Mouse (Mus musculus) urinary bladder, postnatal 14 days (tissue): ENCODE measurements around the gene Chm.
"Not testable (repeated sequence)": the region's sequence is repeated elsewhere in the genome, so short reads cannot be mapped to it uniquely, and the experiment has no call there.

Experiments
- DNase-seq: peaks from one replicate; pipeline ENCODE4 v3.0.0; 2021; ENCODE audit warnings: low spot score

Gene Chm

DNA sequence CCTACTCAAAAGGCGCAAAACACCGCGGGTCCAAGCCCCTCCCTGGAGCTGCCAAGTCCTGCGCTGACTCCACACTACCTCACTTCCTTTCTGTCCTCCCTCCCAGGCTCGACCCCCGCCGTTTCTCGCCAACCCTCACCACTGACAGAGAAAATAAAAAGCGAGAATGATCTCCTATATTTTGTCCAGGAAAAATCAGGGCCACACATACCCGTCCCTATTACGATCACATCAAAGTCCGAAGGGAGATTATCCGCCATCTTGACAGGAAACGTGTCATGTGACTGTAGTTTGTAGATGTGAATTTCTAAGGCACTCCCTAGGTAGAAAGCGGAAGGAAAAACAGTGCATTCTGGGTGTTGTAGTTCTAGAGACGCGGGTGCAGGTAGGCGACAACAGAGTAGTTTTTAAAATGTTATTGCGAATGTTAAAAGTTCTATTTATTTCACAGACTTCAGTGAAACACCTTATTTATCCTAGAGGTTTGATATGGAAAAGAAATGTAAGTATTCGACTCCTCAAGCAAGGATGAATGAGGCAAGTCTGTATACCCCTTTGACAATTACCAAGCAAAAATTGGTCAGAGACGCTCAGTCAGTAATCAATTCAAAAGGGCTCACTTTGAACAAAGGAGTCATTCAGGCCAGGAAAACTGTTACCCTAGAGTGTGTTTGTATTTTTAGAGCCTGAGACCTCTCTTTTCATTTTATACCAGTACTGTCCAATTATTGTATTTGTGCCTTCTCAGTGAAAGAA is at the start of gene Chm:
Gene Chm (minus strand): TSS at position 288 of the 756 bp plus-strand sequence.
- peak; percentile 24 for DNase-seq

DNA sequence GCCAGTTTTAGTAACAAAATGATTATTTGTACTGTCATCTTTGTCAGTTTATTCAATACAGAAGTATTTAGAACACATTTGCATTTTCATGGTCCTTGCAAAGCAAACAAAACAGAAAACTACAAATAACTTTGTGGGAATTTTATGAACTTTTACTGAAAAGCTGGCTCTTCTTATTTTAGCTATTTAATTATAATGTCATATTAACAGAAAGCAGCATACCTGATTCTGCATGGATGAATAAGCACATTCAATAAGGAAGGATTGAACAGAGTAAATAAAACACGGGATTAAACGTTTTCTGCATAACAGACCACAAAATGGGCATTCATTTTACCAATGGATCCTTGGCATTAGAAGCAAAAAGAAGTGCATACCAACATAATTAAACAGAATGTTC is 8.6 kb upstream of the Chm start:
- DNase-seq = no peak

DNA sequence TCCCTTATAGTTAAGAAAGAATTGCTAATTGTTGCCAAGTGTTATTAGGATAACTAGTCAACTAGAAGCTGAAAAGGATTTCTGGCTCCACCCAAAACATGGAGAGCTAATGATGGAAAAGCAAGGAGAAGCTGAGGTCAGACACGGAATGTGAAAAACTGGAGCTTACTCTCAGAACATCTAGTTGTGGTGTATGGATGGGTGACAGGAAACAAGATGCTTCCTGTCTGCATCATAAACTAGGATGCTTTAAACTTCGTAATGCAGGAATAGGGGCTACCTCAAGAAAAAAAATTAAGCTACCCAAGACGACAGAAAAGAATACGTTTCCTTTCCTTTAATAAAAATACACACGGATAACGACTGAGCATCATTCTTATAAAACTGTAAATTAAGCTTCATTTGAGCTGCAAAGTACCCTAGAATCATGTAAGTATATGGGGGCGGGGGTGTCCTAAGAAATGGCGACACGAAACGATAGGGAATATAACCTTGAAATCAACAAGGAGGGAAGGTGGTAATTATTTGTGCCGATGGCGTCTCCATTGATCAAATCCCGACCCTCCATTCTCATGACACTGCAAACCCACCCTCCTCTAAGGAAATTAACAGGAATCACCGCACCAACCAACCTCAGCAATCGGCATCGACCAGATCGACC is 618 bp downstream of the Chm start:
- DNase-seq = no peak

DNA sequence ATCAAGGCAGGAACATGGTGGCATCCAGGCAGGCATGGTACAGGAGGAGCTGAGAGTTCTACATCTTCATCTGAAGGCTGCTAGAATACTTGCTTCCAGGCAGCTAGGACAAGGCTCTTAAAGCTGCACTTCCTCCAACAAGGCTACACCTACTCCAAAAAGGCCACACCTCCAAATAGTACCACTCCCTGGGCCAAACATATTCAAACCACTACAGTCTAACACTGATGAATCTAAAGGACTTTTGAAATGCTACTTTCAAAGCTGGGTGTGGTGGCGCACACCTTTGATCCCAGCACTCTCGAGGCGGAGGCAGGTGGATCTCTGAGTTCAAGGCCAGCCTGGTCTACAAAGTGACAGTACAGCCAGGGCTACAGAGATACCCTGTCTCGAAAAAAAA is 4.5 kb downstream of the Chm start:
- DNase-seq = not testable (repeated sequence)

DNA sequence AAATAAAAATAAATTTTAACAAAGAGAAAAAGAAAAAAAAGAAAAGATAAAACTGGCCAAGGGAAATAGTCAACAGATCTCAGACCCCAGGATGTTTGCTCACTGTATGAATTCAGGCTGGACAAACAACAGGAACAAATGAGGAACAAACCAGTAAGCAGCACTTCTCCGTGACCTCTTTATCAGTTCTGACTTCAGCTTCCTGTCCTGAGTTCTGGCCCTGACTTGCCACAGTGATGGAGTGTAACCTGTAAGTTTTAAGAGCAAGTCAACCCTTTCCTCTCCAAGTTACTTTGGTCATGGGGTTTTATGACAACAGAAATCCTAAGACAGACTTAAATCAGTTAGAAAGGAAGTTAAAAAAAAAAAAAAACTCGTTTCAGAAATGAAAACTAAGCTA is 12.6 kb downstream of the Chm start:
- DNase-seq = no peak

DNA sequence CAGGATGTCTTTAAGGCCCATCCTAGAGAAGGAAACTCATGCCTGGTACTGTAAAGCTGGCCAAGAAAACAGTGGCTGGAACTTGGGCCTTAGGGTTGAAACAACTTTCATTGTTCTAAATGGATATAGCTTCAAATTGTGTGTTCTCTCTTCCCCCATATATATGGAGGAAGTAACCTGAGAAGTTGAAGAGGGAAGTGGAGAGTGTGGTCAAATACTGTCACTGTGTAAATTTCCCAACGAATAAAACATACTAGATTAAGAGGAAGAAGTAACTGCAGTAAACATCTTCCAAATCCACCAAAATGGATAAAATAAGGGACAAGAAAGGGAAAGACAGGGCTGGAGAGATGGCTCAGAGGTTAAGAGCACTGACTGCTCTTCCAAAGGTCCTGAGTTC is 13.0 kb downstream of the Chm start:
- DNase-seq = no peak

DNA sequence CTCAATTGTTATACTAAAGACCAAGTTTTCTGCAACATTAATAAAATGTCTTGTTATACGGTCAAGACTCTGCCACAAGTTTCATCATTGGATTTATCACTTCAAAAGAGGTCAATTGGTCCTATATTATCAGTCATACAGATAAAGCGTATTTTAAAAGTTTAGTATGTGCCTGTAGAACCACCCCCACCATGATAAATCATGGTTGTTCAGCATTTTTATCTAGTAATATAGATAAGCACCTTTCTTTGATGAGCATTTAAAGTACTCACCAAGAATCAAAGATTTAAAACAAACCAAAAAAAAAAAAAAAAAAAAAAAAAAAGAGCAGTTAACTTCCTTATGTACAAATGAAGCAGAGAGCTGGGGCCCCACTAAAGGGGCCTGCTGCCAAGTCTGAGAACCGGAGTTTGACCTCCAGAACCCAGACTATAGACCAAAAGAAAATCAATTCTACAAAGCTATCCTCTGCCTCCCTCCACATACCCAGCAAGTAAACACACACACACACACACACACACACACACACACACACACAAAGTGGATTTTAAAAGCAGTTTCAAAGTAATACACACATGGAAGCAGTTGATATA is 25.0 kb downstream of the Chm start:
- no peak for DNase-seq

DNA sequence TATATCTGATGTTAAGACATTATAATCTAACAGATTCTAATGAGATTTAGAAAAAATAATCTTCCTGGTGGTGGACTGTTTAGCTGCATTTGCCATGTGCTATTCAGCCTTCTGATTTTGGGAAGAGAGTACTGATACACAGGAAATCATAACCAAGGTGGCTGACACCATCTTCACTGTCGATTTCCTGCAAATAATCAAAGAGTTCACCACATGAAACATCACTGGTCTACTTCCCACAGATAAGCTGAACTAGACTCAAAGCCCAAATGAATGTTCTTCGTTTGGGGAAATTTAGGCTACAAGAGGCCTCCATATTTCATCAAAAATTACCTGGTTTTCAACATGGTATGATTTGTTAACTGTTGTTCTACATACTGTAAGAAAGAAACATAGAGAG is 101.1 kb downstream of the Chm start:
- DNase-seq = no peak

DNA sequence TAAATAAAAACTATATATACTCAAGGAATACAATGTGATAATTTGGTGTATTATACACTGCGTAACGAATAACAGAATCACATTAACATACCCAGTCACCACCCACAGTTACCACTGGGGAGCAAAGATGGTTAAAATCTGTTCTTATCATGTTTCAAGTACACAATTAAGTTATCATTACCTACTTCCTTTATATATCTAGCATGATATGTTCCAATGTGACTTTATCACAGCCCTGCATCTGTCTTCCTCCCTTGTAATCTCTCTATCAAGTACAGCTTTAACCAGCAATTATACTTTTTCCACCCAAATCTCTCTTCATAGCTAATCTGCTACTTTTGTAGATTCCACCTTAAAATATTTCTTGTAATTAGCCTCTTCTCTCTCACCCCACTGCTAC is 109.3 kb downstream of the Chm start:
- no peak for DNase-seq

DNA sequence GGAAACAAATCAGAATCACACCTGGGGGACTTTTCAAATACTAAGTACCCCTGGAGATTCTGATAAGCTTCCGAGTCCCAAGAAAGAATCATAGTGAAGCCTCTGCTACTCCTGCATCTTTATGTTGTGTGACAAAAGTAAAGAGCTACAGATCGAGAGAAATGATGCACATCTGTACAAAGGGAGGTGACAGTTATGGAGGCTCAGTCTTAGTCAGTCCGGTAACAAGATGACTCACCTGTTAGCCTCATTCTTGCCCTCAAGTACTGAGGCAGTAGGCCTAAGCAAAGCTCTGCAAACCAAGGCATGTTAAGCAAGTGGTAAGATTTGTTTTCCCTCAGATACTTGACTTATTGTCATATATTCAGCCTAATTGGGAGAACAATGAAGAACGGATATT is 110.5 kb downstream of the Chm start:
- DNase-seq = no peak

DNA sequence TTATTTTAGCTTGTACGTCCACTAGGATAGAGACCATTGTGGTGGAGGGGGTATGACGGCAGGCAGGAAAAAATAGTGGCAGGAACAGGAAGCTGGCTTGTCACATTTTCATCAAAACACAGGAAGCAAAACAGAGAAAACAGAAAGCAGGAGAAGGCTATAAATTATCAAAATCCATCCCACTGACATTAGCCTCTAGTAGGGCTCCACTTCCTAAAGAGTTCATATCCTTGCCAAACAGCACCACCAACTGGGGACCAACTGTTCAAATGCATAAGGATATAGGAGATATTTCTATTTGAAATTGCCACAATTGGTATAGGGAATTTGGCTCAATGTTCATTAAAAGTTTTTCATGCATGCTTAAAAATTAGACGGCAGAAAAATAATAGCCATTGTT is 181.7 kb downstream of the Chm start:
- no peak for DNase-seq

DNA sequence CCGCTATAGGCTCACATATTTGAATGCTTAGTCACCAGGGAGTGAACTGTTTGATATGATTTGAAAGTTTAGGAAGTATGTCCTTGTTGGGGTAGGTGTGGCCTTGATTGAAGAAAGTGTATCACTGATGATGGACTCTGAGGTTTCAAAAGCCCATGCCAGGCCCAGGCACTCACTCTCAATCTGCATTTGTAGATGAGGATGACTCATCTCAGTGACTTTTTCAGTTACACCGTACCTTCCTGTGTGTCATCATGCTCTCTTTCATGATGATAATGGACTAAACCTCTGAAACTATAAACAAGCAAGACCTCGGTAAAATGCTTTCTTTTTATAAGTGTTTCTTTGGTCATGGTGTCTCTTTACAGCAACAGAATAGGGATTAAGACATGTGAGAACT is 183.1 kb downstream of the Chm start:
- DNase-seq = no peak
